Mouse (Mus musculus) thymus, postnatal 25 days (tissue): ENCODE data around the gene Ebf3.

Experiments
- DNase-seq: peaks from one replicate; pipeline ENCODE4 v3.0.0; 2022

Gene Ebf3

GRCm38 (mm10) chr7:137197118-137198030 lies 116.9 kb downstream of the Ebf3 start:
- no peak for DNase-seq

- DNase-seq, result no peak
Measured at GRCm38 (mm10) chr7:137196536-137196935, 117.7 kb downstream of the Ebf3 start.

- no peak for DNase-seq
Measured at GRCm38 (mm10) chr7:137192776-137193278, 121.4 kb downstream of the Ebf3 start.

- no peak for DNase-seq
Measured at GRCm38 (mm10) chr7:137191889-137192288, 122.4 kb downstream of the Ebf3 start.

GRCm38 (mm10) chr7:137172278-137172677 lies 142.0 kb downstream of the Ebf3 start:
- DNase-seq, result no peak

GRCm38 (mm10) chr7:137159086-137159485 lies 155.2 kb downstream of the Ebf3 start:
- no peak for DNase-seq

GRCm38 (mm10) chr7:137154623-137155022 lies 159.6 kb downstream of the Ebf3 start:
- DNase-seq, result no peak

GRCm38 (mm10) chr7:137151854-137152253 lies 162.4 kb downstream of the Ebf3 start:
- no peak for DNase-seq

- no peak for DNase-seq
Measured at GRCm38 (mm10) chr7:137147101-137147500, 167.1 kb downstream of the Ebf3 start.
